Mouse (Mus musculus) forebrain, embryonic 16.5 days (tissue): ENCODE results near the gene Cd68. TPM values are rescaled to one million over a fixed set of nuclear protein-coding genes. Genes with fewer than 3 reads are reported as not detected.
A peak's percentile ranks its signal among the peaks of the same experiment; 100 is the strongest.
"Not testable (repeated sequence)": the region's sequence is repeated elsewhere in the genome, so short reads cannot be mapped to it uniquely, and the experiment has no call there.

ENCODE experiments used
- ATAC-seq: fragments of 200-750 bp; cut with Nextera tagmentation; 2 replicates; pipeline ENCODE4 v1.8.0; 2017; ENCODE audit warnings: mild to moderate bottlenecking, moderate library complexity
- H3K27ac ChIP-seq: fragments of 300-500 bp; sonication (generic); 2 replicates; pipeline ENCODE4 v1.5.1; 2014; ENCODE audit warnings: low read length, control low read depth
- H3K27me3 ChIP-seq: fragments of 300-500 bp; sonication (generic); replicated peaks from 2 replicates; pipeline ENCODE4 v1.6.1; 2014; ENCODE audit warnings: low read length; ENCODE audit not compliant: control insufficient read depth, insufficient read depth
- H3K36me3 ChIP-seq: fragments of 300-500 bp; sonication (generic); 2 replicates; pipeline ENCODE4 v1.6.1; 2014; ENCODE audit not compliant: control insufficient read depth, insufficient read depth
- H3K4me1 ChIP-seq: fragments of 300-500 bp; sonication (generic); replicated peaks from 2 replicates; pipeline ENCODE4 v1.6.1; 2014; ENCODE audit warnings: low read length; ENCODE audit not compliant: control insufficient read depth, insufficient read depth
- H3K4me2 ChIP-seq: fragments of 300-500 bp; sonication (generic); 2 replicates; pipeline ENCODE4 v1.6.1; 2014; ENCODE audit warnings: mild to moderate bottlenecking, low read length, control low read depth
- H3K4me3 ChIP-seq: fragments of 300-500 bp; sonication (generic); replicated peaks from 2 replicates; pipeline ENCODE4 v1.5.1; 2014; ENCODE audit warnings: mild to moderate bottlenecking, low read length, control low read depth
- H3K9ac ChIP-seq: fragments of 300-500 bp; sonication (generic); replicated peaks from 2 replicates; pipeline ENCODE4 v1.6.1; 2014; ENCODE audit warnings: low read depth, low read length, control low read depth
- H3K9me3 ChIP-seq: fragments of 300-500 bp; sonication (generic); 2 replicates; pipeline ENCODE4 v1.6.1; 2016; ENCODE audit warnings: low read length; ENCODE audit not compliant: control insufficient read depth
- WGBS: fragments of 180-500 bp; shearing (Covaris S2); extraction: QIAGEN DNeasy Blood & Tissue Kit; methylation state at CpG from one replicate; pipeline ENCODE4 v1.1.7; 2014; 5-methylcytosine and 5-hydroxymethylcytosine counted together
- microRNA counts: library from miRNA; unstranded; fragments of <30 nt; microRNA quantifications from one replicate; lab custom pipeline; 2016
- microRNA-seq: library from miRNA; unstranded; fragments of <30 nt; microRNA quantifications from one replicate; pipeline ENCODE4, GENCODE M21; 2017
- polyA plus RNA-seq: library from polyadenylated mRNA; unstranded; fragments of >200 nt; fragmentation: Nextera tagmentation; extraction: Ambion mirVana; gene quantifications from 2 replicates; pipeline ENCODE4 v1.2.1, GENCODE M21; 2015

The Cd68 gene
- polyA plus RNA-seq, 1 experiment from 2014 or later, result 7.8 TPM

GRCm38 (mm10) chr11:69621571-69622268, 44.2 kb downstream of the Cd68 start, which contains the start of gene Sat2:
Sat2 (plus strand) TSS chr11:69622024.
- Histone ChIP-seq H3K27me3 (no peaks in the 10 kb centered on the region), H3K4me2 (peak within 1 kb of the TSS; percentile 73), H3K9ac (peak within 1 kb of the TSS; percentile 86), H3K4me3 (peak within 1 kb of the TSS; percentile 67), H3K36me3 (no peaks in the 10 kb centered on the region), H3K4me1 (peaks cover 16% of the 10 kb centered on the region), H3K9me3 (no peaks in the 10 kb centered on the region), H3K27ac (peak within 1 kb of the TSS; percentile 78)
- 1% methylated on average over 20 of the region's 20 CpGs for WGBS
- peak; percentile 86 for ATAC-seq

- Histone ChIP-seq H3K27ac (no peak overlapping the region), H3K4me2 (no peak overlapping the region), H3K4me1 (peaks cover 16% of the 10 kb centered on the region), H3K4me3 (no peak overlapping the region), H3K27me3 (no peaks in the 10 kb centered on the region), H3K9ac (no peak overlapping the region), H3K36me3 (no peaks in the 10 kb centered on the region), H3K9me3 (no peaks in the 10 kb centered on the region)
- WGBS, result 85% methylated on average over 7 of the region's 7 CpGs
- no peak for ATAC-seq
These were observed 45.4 kb downstream of the Cd68 start for GRCm38 (mm10) chr11:69620394-69621081.

GRCm38 (mm10) chr11:69617805-69618204, 48.1 kb downstream of the Cd68 start, which contains the start of gene Shbg:
Shbg (minus strand) TSS chr11:69617905.
- no peak within 1 kb of the TSS for H3K9ac ChIP-seq
- 71% methylated on average over 5 of the region's 5 CpGs for WGBS
- H3K9me3 ChIP-seq, result no peaks in the 10 kb centered on the region
- peaks cover 15% of the 10 kb centered on the region for H3K4me1 ChIP-seq
- no peaks in the 10 kb centered on the region for H3K27me3 ChIP-seq
- no peak for ATAC-seq
- H3K4me3 ChIP-seq, result no peak within 1 kb of the TSS
- no peak within 1 kb of the TSS for H3K27ac ChIP-seq
- H3K4me2 ChIP-seq, result no peak within 1 kb of the TSS
- H3K36me3 ChIP-seq, result no peaks in the 10 kb centered on the region

GRCm38 (mm10) chr11:69616781-69617180, 49.2 kb downstream of the Cd68 start:
- ATAC-seq, result no peak
- no peak overlapping the region for H3K9ac ChIP-seq
- H3K4me2 ChIP-seq, result no peak overlapping the region

GRCm38 (mm10) chr11:69614257-69614588, 51.7 kb downstream of the Cd68 start:
- H3K36me3 ChIP-seq, ATAC-seq, H3K9me3 ChIP-seq, H3K9ac ChIP-seq, H3K27me3 ChIP-seq, H3K4me1 ChIP-seq, H3K4me3 ChIP-seq, H3K27ac ChIP-seq, H3K4me2 ChIP-seq: not testable (repeated sequence)
- WGBS, result 50% methylated on average over 11 of the region's 11 CpGs

More at GRCm38 (mm10) chr11:69616781-69617180, 49.2 kb downstream of the Cd68 start:
- 46% methylated on average over 10 of the region's 10 CpGs for WGBS
- Histone ChIP-seq H3K27me3 (no peaks in the 10 kb centered on the region), H3K27ac (no peak overlapping the region), H3K36me3 (no peaks in the 10 kb centered on the region), H3K4me1 (peaks cover 6% of the 10 kb centered on the region), H3K4me3 (no peak overlapping the region), H3K9me3 (no peaks in the 10 kb centered on the region)

MicroRNAs encoded within 50 kb of the gene (microRNA counts, 519-probe panel; counts per million panel counts)
- microRNA mmu-miR-1934 (lab: Ali Mortazavi, UCI) (not detected), microRNA mmu-miR-467f (lab: Ali Mortazavi, UCI) (2,107 counts per million, percentile 36 among the panel's probes with 10 or more counts)

Small RNA genes lying within 50 kb of the gene (microRNA-seq; reads per million reads assigned to microRNA genes)
- gene Mir1934 (1.0 reads per million), gene Mir467f (not detected)

Other genes starting within 250 kb of the Cd68 start
- gene Dnah2, start 117.0 kb downstream of the Cd68 start, polyA plus RNA-seq, result 3.5 and 3.7 TPM in 2 replicates
- 95.7 and 123 TPM in 2 replicates for gene Efnb3, start 105.9 kb downstream of the Cd68 start, polyA plus RNA-seq
- gene Wrap53, start 85.9 kb downstream of the Cd68 start, polyA plus RNA-seq, result 27.3 and 28.6 TPM in 2 replicates
- 103 and 109 TPM in 2 replicates for gene Trp53, start 85.8 kb downstream of the Cd68 start, polyA plus RNA-seq
- gene Atp1b2, start 60.2 kb downstream of the Cd68 start, polyA plus RNA-seq, result 30.2 and 33.8 TPM in 2 replicates
- not detected in 2 replicates for gene Shbg, start 48.2 kb downstream of the Cd68 start, polyA plus RNA-seq
- gene Sat2, start 44.1 kb downstream of the Cd68 start, polyA plus RNA-seq, result 17.3 and 23.8 TPM in 2 replicates
- gene Fxr2, start 33.2 kb downstream of the Cd68 start, polyA plus RNA-seq, result 37.1 and 47.7 TPM in 2 replicates
- gene Sox15, start 10.8 kb downstream of the Cd68 start, polyA plus RNA-seq, result not detected in 2 replicates
- 82.1 and 90.4 TPM in 2 replicates for gene Mpdu1, start 3.5 kb downstream of the Cd68 start, polyA plus RNA-seq
- 563 and 599 TPM in 2 replicates for gene Eif4a1, start 6.3 kb upstream of the Cd68 start, polyA plus RNA-seq
- gene Senp3, start 15.9 kb upstream of the Cd68 start, polyA plus RNA-seq, result 97.0 and 115 TPM in 2 replicates
- gene Tnfsf13, start 19.6 kb upstream of the Cd68 start, polyA plus RNA-seq, result 0.34 and 0.46 TPM in 2 replicates
- 1.1 and 1.2 TPM in 2 replicates for gene Tnfsf12, start 29.7 kb upstream of the Cd68 start, polyA plus RNA-seq
- 0.81 and 1.2 TPM in 2 replicates for gene Tnfsfm13, start 29.9 kb upstream of the Cd68 start, polyA plus RNA-seq
- gene Polr2a, start 92.5 kb upstream of the Cd68 start, polyA plus RNA-seq, result 16.4 and 18.1 TPM in 2 replicates
- 0.16 and 0.18 TPM in 2 replicates for gene Slc35g3, start 95.8 kb upstream of the Cd68 start, polyA plus RNA-seq
- 3.3 and 3.6 TPM in 2 replicates for gene Zbtb4, start 99.8 kb upstream of the Cd68 start, polyA plus RNA-seq
- gene Chrnb1, start 129.8 kb upstream of the Cd68 start, polyA plus RNA-seq, result 1.2 TPM in 2 replicates
- gene Fgf11, start 135.7 kb upstream of the Cd68 start, polyA plus RNA-seq, result 5.2 and 5.9 TPM in 2 replicates
- gene Tmem102, start 139.5 kb upstream of the Cd68 start, polyA plus RNA-seq, result 0.45 and 0.77 TPM in 2 replicates
- gene Gm39566, start 149.1 kb upstream of the Cd68 start, polyA plus RNA-seq, result not detected in 2 replicates
- gene Spem2, start 152.3 kb upstream of the Cd68 start, polyA plus RNA-seq, result not detected in 2 replicates
- 0.72 and 0.75 TPM in 2 replicates for gene Spem1, start 156.0 kb upstream of the Cd68 start, polyA plus RNA-seq
- gene Nlgn2, start 171.6 kb upstream of the Cd68 start, polyA plus RNA-seq, result 18.7 and 22.8 TPM in 2 replicates
- 254 and 272 TPM in 2 replicates for gene Tmem256, start 172.4 kb upstream of the Cd68 start, polyA plus RNA-seq
- 55.0 and 57.7 TPM in 2 replicates for gene Plscr3, start 180.2 kb upstream of the Cd68 start, polyA plus RNA-seq
- 0.29 and 0.39 TPM in 2 replicates for gene Tnk1, start 192.6 kb upstream of the Cd68 start, polyA plus RNA-seq
- gene Tmem95, start 211.9 kb upstream of the Cd68 start, polyA plus RNA-seq, result not detected in 2 replicates
- 1.3 and 1.9 TPM in 2 replicates for gene Kctd11, start 215.3 kb upstream of the Cd68 start, polyA plus RNA-seq
- gene Acap1, start 229.4 kb upstream of the Cd68 start, polyA plus RNA-seq, result 0.48 and 0.49 TPM in 2 replicates
- gene 2810408A11Rik, start 234.8 kb upstream of the Cd68 start, polyA plus RNA-seq, result 16.4 and 18.5 TPM in 2 replicates
- gene Neurl4, start 234.9 kb upstream of the Cd68 start, polyA plus RNA-seq, result 19.0 and 21.5 TPM in 2 replicates
- 81.2 and 91.8 TPM in 2 replicates for gene Gps2, start 247.7 kb upstream of the Cd68 start, polyA plus RNA-seq